Mouse (Mus musculus) heart, embryonic 15.5 days (tissue): Measurements from ENCODE around the gene Arhgap22. TPM values are rescaled to one million over a fixed set of nuclear protein-coding genes. Genes with fewer than 3 reads are reported as not detected.
A peak's percentile ranks its signal among the peaks of the same experiment; 100 is the strongest.

Experiments
- ATAC-seq: fragments of 200-750 bp; cut with Nextera tagmentation; replicated peaks from 2 replicates; pipeline ENCODE4 v1.8.0; 2017; ENCODE audit warnings: low read depth, moderate TSS enrichment; ENCODE audit not compliant: insufficient number of reproducible peaks, insufficient read depth, low FRiP score
- H3K27ac ChIP-seq: fragments of 300-500 bp; sonication (generic); 2 replicates; pipeline ENCODE4 v1.5.1; 2015; ENCODE audit warnings: mild to moderate bottlenecking, inconsistent platforms
- H3K27me3 ChIP-seq: fragments of 300-500 bp; sonication (generic); 2 replicates; pipeline ENCODE4 v1.6.1; 2015; ENCODE audit warnings: inconsistent platforms
- H3K36me3 ChIP-seq: fragments of 300-500 bp; sonication (generic); 2 replicates; pipeline ENCODE4 v1.6.1; 2015; ENCODE audit warnings: mild to moderate bottlenecking, inconsistent platforms
- H3K4me1 ChIP-seq: fragments of 300-500 bp; sonication (generic); replicated peaks from 2 replicates; pipeline ENCODE4 v1.6.1; 2015; ENCODE audit warnings: inconsistent platforms
- H3K4me2 ChIP-seq: fragments of 300-500 bp; sonication (generic); 2 replicates; pipeline ENCODE4 v1.6.1; 2015; ENCODE audit warnings: inconsistent platforms, mild to moderate bottlenecking, moderate library complexity
- H3K4me3 ChIP-seq: fragments of 300-500 bp; sonication (generic); 2 replicates; pipeline ENCODE4 v1.5.1; 2015; ENCODE audit warnings: mild to moderate bottlenecking, inconsistent platforms
- H3K9ac ChIP-seq: fragments of 300-500 bp; sonication (generic); 2 replicates; pipeline ENCODE4 v1.6.1; 2015; ENCODE audit warnings: mild to moderate bottlenecking, inconsistent platforms
- H3K9me3 ChIP-seq: fragments of 300-500 bp; sonication (generic); replicated peaks from 2 replicates; pipeline ENCODE4 v1.6.1; 2016; ENCODE audit warnings: inconsistent platforms
- WGBS: fragments of 180-500 bp; shearing (Covaris S2); methylation state at CpG from one replicate; pipeline ENCODE4 v1.1.7; 2015; ENCODE audit warnings: mixed read lengths; 5-methylcytosine and 5-hydroxymethylcytosine counted together
- polyA plus RNA-seq: library from polyadenylated mRNA; unstranded; fragments of >200 nt; fragmentation: Nextera tagmentation; extraction: Ambion mirVana; gene quantifications from 2 replicates; pipeline ENCODE4 v1.2.1, GENCODE M21; 2015

Gene Arhgap22
- polyA plus RNA-seq, 1 experiment from 2014 or later = 2.4 TPM

GRCm38 (mm10) chr14:33287920-33288319 lies 74.1 kb downstream of the Arhgap22 start:
- 77% methylated on average over 4 of the region's 4 CpGs for WGBS
- no peak for ATAC-seq
- Histone ChIP-seq H3K4me2 (no peak overlapping the region), H3K4me3 (no peak overlapping the region), H3K9me3 (no peaks in the 10 kb centered on the region), H3K4me1 (peaks cover 10% of the 10 kb centered on the region), H3K36me3 (no peaks in the 10 kb centered on the region), H3K27me3 (no peaks in the 10 kb centered on the region), H3K27ac (no peak overlapping the region), H3K9ac (no peak overlapping the region)

GRCm38 (mm10) chr14:33290038-33290437 lies 76.2 kb downstream of the Arhgap22 start:
- no peak overlapping the region for H3K4me3 ChIP-seq
- no peaks in the 10 kb centered on the region for H3K27me3 ChIP-seq
- no peak overlapping the region for H3K9ac ChIP-seq
- H3K4me1 ChIP-seq = peaks cover 10% of the 10 kb centered on the region
- no peaks in the 10 kb centered on the region for H3K36me3 ChIP-seq
- H3K27ac ChIP-seq = no peak overlapping the region
- WGBS = 16% methylated on average over 9 of the region's 9 CpGs
- H3K9me3 ChIP-seq = no peaks in the 10 kb centered on the region
- H3K4me2 ChIP-seq = no peak overlapping the region
- no peak; the same call in 1 of the 2 replicates for ATAC-seq

GRCm38 (mm10) chr14:33294488-33294887 lies 80.7 kb downstream of the Arhgap22 start:
- Histone ChIP-seq H3K27me3 (no peaks in the 10 kb centered on the region), H3K9me3 (no peaks in the 10 kb centered on the region), H3K4me3 (no peak overlapping the region), H3K4me2 (no peak overlapping the region), H3K4me1 (peaks cover 6% of the 10 kb centered on the region), H3K36me3 (no peaks in the 10 kb centered on the region), H3K9ac (no peak overlapping the region), H3K27ac (no peak overlapping the region)
- ATAC-seq = no peak
- 61% methylated on average over 1 of the region's 1 CpGs for WGBS

DNA sequence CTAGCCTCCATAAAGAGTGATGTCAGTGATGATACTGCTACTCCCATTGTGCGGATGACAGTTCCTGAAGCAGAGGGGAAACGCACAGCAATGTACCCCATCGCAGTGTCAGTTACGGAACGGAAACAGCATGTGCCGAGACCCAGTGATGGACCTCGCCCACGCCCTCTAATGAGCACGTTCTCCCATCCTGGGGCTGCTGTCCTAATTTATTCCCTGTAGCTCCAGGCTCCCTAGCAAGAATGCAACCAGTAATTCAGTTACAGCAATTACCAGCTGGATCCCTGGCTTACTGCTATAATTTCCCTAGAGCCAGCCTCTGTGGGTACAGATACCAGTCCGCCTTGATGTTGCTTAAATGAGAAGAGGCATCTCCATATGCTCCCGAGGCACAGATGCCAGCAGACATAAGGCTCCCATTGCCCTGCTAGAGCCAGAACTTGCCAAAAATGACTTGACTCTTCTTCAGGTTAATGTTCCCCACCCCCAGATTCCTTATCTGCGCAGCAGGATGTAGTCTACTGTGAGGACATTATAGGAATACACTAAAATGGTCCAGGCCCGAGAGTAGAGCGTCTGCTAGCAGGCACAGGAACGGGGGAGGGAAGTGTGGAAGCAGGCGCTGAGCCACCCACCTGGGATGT lies 83.0 kb downstream of the Arhgap22 start:
- 86% methylated on average over 16 of the region's 16 CpGs for WGBS

DNA sequence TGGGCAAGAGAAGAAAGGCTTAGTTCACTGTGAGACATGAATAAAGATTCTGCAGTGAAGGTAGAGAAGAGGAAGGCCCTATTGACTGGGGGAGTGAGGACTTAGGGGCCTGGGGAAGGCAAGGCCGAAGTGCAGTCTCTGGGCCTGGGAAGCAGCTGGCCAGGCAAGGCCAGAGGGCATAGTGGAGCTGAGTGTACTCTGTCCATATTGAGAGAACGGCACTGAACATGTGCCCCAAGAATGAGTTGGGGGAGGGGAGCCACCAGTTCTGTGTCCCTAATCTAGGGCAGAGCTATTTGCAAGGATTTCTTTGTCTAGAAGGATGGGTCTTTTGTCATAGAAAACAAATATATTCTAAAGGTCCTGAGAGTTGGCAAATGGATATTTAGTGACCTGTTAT lies 86.8 kb downstream of the Arhgap22 start:
- no peak for ATAC-seq
- no peaks in the 10 kb centered on the region for H3K36me3 ChIP-seq
- 68% methylated on average over 2 of the region's 2 CpGs for WGBS
- H3K9ac ChIP-seq = no peak overlapping the region
- H3K27ac ChIP-seq = no peak overlapping the region
- H3K4me2 ChIP-seq = no peak overlapping the region
- no peaks in the 10 kb centered on the region for H3K9me3 ChIP-seq
- H3K4me3 ChIP-seq = no peak overlapping the region
- 0 out of 2 replicates have a peak, but pooled peaks cover 4% of the 10 kb centered on the region for H3K27me3 ChIP-seq
- peaks cover 6% of the 10 kb centered on the region for H3K4me1 ChIP-seq

More for the DNA sequence above, 83.0 kb downstream of the Arhgap22 start:
- no peak for ATAC-seq
- Histone ChIP-seq H3K36me3 (no peaks in the 10 kb centered on the region), H3K9ac (no peak overlapping the region), H3K4me3 (no peak overlapping the region), H3K27ac (no peak overlapping the region), H3K27me3 (no peaks in the 10 kb centered on the region), H3K4me2 (no peak overlapping the region), H3K4me1 (no peaks in the 10 kb centered on the region), H3K9me3 (no peaks in the 10 kb centered on the region)

- H3K9ac ChIP-seq = no peak overlapping the region
- H3K27me3 ChIP-seq = 0 out of 2 replicates have a peak, but pooled peaks cover 4% of the 10 kb centered on the region
- ATAC-seq = 0 out of 2 replicates have a peak, but pooled peaks have one; percentile 38
- WGBS = 18% methylated on average over 9 of the region's 9 CpGs
- peaks cover 11% of the 10 kb centered on the region for H3K4me1 ChIP-seq
- H3K4me2 ChIP-seq = no peak overlapping the region
- H3K27ac ChIP-seq = no peak overlapping the region
- no peaks in the 10 kb centered on the region for H3K9me3 ChIP-seq
- H3K4me3 ChIP-seq = no peak overlapping the region
- H3K36me3 ChIP-seq = no peaks in the 10 kb centered on the region
Measured at GRCm38 (mm10) chr14:33303348-33303819, 89.6 kb downstream of the Arhgap22 start.

DNA sequence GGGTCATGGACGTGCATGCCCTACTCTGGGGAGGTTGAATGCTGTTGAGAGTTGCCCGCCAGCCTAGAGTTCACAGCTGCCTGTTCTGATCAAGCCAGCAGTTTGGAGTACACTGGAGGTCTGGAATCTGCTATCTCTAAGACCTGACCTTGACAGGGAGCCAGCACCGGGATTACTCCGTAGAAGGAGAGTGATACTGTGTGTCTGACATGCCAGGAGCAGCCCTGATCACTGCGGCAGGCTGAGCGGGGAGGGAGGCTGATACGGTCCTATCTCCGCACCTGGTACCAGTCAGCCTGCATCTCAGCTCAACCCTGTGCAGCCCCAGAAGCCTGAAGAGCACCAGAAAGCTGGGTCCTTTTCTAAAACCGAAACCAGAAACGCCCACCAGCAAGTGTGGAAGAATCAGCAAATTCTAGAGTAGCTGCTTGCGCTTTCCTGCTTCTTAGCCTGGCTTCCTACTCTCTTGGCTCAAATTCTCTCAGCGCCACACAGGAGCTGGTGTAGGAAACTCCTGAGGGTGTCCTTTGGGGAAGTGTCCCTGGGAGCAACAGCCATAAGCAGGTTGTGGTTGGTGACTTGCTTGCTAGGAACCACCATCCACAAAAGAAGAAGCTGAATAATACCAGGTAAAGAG lies 91.9 kb downstream of the Arhgap22 start:
- Histone ChIP-seq H3K9ac (no peak overlapping the region), H3K4me2 (peak overlapping the region; percentile 36), H3K4me1 (peaks cover 11% of the 10 kb centered on the region), H3K27me3 (0 out of 2 replicates have a peak, but pooled peaks cover 4% of the 10 kb centered on the region), H3K27ac (peak overlapping the region; percentile 11; the same call in 1 of the 2 replicates), H3K36me3 (no peaks in the 10 kb centered on the region), H3K4me3 (peak overlapping the region; percentile 17), H3K9me3 (no peaks in the 10 kb centered on the region)
- 41% methylated on average over 12 of the region's 12 CpGs for WGBS
- ATAC-seq = peak; percentile 74

GRCm38 (mm10) chr14:33310719-33311118 lies 96.9 kb downstream of the Arhgap22 start:
- 35% methylated on average over 4 of the region's 4 CpGs for WGBS

GRCm38 (mm10) chr14:33312309-33312708 lies 98.5 kb downstream of the Arhgap22 start:
- 41% methylated on average over 4 of the region's 4 CpGs for WGBS
- Histone ChIP-seq H3K9ac (no peak overlapping the region), H3K27me3 (peaks cover 23% of the 10 kb centered on the region), H3K36me3 (no peaks in the 10 kb centered on the region), H3K9me3 (no peaks in the 10 kb centered on the region), H3K4me3 (no peak overlapping the region), H3K4me2 (no peak overlapping the region), H3K27ac (no peak overlapping the region), H3K4me1 (peaks cover 4% of the 10 kb centered on the region; the same call in 1 of the 2 replicates)
- no peak for ATAC-seq

More at GRCm38 (mm10) chr14:33310719-33311118, 96.9 kb downstream of the Arhgap22 start:
- Histone ChIP-seq H3K36me3 (no peaks in the 10 kb centered on the region), H3K4me3 (no peak overlapping the region), H3K4me2 (no peak overlapping the region), H3K27ac (no peak overlapping the region), H3K9ac (no peak overlapping the region), H3K27me3 (peaks cover 13% of the 10 kb centered on the region; the same call in 1 of the 2 replicates), H3K9me3 (no peaks in the 10 kb centered on the region), H3K4me1 (peaks cover 8% of the 10 kb centered on the region)
- ATAC-seq = no peak

- Histone ChIP-seq H3K36me3 (no peaks in the 10 kb centered on the region), H3K9me3 (no peaks in the 10 kb centered on the region), H3K27me3 (peaks cover 31% of the 10 kb centered on the region), H3K4me2 (peak overlapping the region; percentile 21; the same call in 1 of the 2 replicates), H3K4me3 (no peak overlapping the region), H3K9ac (no peak overlapping the region), H3K4me1 (peaks cover 10% of the 10 kb centered on the region), H3K27ac (no peak overlapping the region)
- 0 out of 2 replicates have a peak, but pooled peaks have one; percentile 23 for ATAC-seq
- 0% methylated on average over 4 of the region's 4 CpGs for WGBS
Measured at GRCm38 (mm10) chr14:33313624-33314023, 99.8 kb downstream of the Arhgap22 start.

- H3K27me3 ChIP-seq = peaks cover 31% of the 10 kb centered on the region
Measured at GRCm38 (mm10) chr14:33314160-33314559, 100.3 kb downstream of the Arhgap22 start.

More at GRCm38 (mm10) chr14:33314160-33314559, 100.3 kb downstream of the Arhgap22 start:
- Histone ChIP-seq H3K36me3 (no peaks in the 10 kb centered on the region), H3K27ac (no peak overlapping the region), H3K9me3 (no peaks in the 10 kb centered on the region), H3K4me1 (peaks cover 10% of the 10 kb centered on the region), H3K9ac (no peak overlapping the region), H3K4me3 (no peak overlapping the region), H3K4me2 (no peak overlapping the region)
- no peak for ATAC-seq
- WGBS = 36% methylated on average over 7 of the region's 7 CpGs
